ENCODE assay signal across 9 mouse cellular contexts in genomic region chr10:68281076-68281774, GRCm38 (mm10). TPM values are rescaled to one million over a fixed set of nuclear protein-coding genes. Genes with fewer than 3 reads are reported as not detected.
DNase-seq lines count a peak whose midpoint lies in the region; ATAC-seq lines count a peak whose summit lies in the region.
"Had no signal": no experiment of that assay in that cellular context is flagged by ENCODE, and none has a peak within 500 bp of the region (broad histone marks: within the 10 kb centered on the region; RNA-seq: fewer than 3 reads in every experiment).

No protein-coding gene starts in this region.

- peaks cover 35% of the 10 kb centered on the region for H3K4me1 ChIP-seq in kidney, embryonic 15.5 days
- peaks cover 40% of the 10 kb centered on the region for H3K4me1 ChIP-seq in embryonic facial prominence, embryonic 10.5 days
- H3K4me1 ChIP-seq in midbrain, embryonic 16.5 days (ENCODE audit: control insufficient read depth, insufficient read depth, low read length), result peaks cover 28% of the 10 kb centered on the region

- H3K4me2 ChIP-seq in kidney, embryonic 15.5 days, result no peak overlapping the region
- no peak overlapping the region; the same call in 1 of the 2 replicates for H3K4me2 ChIP-seq in midbrain, embryonic 16.5 days (ENCODE audit: low read length)

- no peaks in the 10 kb centered on the region for H3K27me3 ChIP-seq in kidney, embryonic 15.5 days
- H3K27me3 ChIP-seq in embryonic facial prominence, embryonic 10.5 days (replicated peaks; ENCODE audit: low read depth, poor library complexity, severe bottlenecking), result peaks cover 19% of the 10 kb centered on the region; the same call in 1 of the 2 replicates
- no peaks in the 10 kb centered on the region for H3K27me3 ChIP-seq in midbrain, embryonic 16.5 days (ENCODE audit: control insufficient read depth, insufficient read depth, low read depth, low read length)

- no peak overlapping the region for H3K4me3 ChIP-seq in kidney, embryonic 15.5 days (replicated peaks)
- 0 out of 2 replicates have a peak overlapping the region, but pooled peaks have one; percentile 3 for H3K4me3 ChIP-seq in embryonic facial prominence, embryonic 10.5 days
- no peak overlapping the region for H3K4me3 ChIP-seq in midbrain, embryonic 16.5 days (ENCODE audit: low read depth, low read length)

- peak; percentile 36 for DNase-seq in CD4-positive, CD25-positive, alpha-beta regulatory T cell, adult 2 months (ENCODE audit: low read depth, low spot score)
- no peak for DNase-seq in kidney, adult 18-20 months
- no peak for DNase-seq in embryonic facial prominence, embryonic 10.5 days (ENCODE audit: low spot score)
- no peak for DNase-seq in urinary bladder, postnatal 4 days (ENCODE audit: low spot score in 2 of 2)
- no peak for DNase-seq in testis, postnatal 10 days (ENCODE audit: low spot score)
- DNase-seq: lung, adult 18-20 months had no signal

- 33% methylated on average over 6 of the region's 6 CpGs for WGBS in kidney, embryonic 15.5 days
- 33% methylated on average over 6 of the region's 6 CpGs for WGBS in embryonic facial prominence, embryonic 10.5 days
- 32% methylated on average over 6 of the region's 6 CpGs for WGBS in midbrain, embryonic 16.5 days

- no peak for ATAC-seq in CD4-positive, CD25-positive, alpha-beta regulatory T cell, adult 4 months
- no peak for ATAC-seq in kidney, embryonic 15.5 days (replicated peaks; ENCODE audit: low FRiP score)
- no peak for ATAC-seq in midbrain, embryonic 16.5 days

- no peaks in the 10 kb centered on the region for H3K36me3 ChIP-seq in kidney, embryonic 15.5 days
- no peaks in the 10 kb centered on the region for H3K36me3 ChIP-seq in embryonic facial prominence, embryonic 10.5 days (replicated peaks)
- H3K36me3 ChIP-seq in midbrain, embryonic 16.5 days (ENCODE audit: control insufficient read depth, insufficient read depth, low read length), result no peaks in the 10 kb centered on the region

- no peak overlapping the region for H3K9ac ChIP-seq in kidney, embryonic 15.5 days
- H3K9ac ChIP-seq in midbrain, embryonic 16.5 days (ENCODE audit: low read depth, low read length), result no peak overlapping the region

- peak overlapping the region; percentile 78 for H3K27ac ChIP-seq in kidney, embryonic 15.5 days
- H3K27ac ChIP-seq in embryonic facial prominence, embryonic 10.5 days (replicated peaks), result no peak overlapping the region
- peak overlapping the region; percentile 54; the same call in 1 of the 2 replicates for H3K27ac ChIP-seq in midbrain, embryonic 16.5 days (ENCODE audit: low read length)

- H3K9me3 ChIP-seq in kidney, embryonic 15.5 days (replicated peaks), result no peaks in the 10 kb centered on the region
- no peaks in the 10 kb centered on the region for H3K9me3 ChIP-seq in embryonic facial prominence, embryonic 10.5 days
- H3K9me3 ChIP-seq in midbrain, embryonic 16.5 days (replicated peaks; ENCODE audit: control insufficient read depth, low read length, poor library complexity, severe bottlenecking), result no peaks in the 10 kb centered on the region

RNA-seq across cellular contexts. Expression of gene Arid5b, which starts 2.7 kb away (rescaled TPM):
- polyA plus RNA-seq in CD4-positive, CD25-positive, alpha-beta regulatory T cell, adult 4 months (2017; shearing (Covaris generic)), result 10 to 100 TPM; 63.9 to 78.6 TPM
- 35.8 and 38.6 TPM in 2 replicates for polyA plus RNA-seq in kidney, embryonic 15.5 days (2015; fragmentation: Nextera tagmentation; extraction: Ambion mirVana)
- polyA plus RNA-seq in embryonic facial prominence, embryonic 10.5 days (2016; fragmentation: Nextera tagmentation; extraction: Ambion mirVana), result 13.9 and 19.7 TPM in 2 replicates
- polyA plus RNA-seq in midbrain, embryonic 16.5 days (2015; fragmentation: Nextera tagmentation; extraction: Ambion mirVana), result 17.6 and 19.1 TPM in 2 replicates
